Mouse (Mus musculus) intestine, postnatal 0 days (tissue): ENCODE data around the gene Ppl. TPM values are rescaled to one million over a fixed set of nuclear protein-coding genes. Genes with fewer than 3 reads are reported as not detected.

Experiments
- ATAC-seq: fragments of 200-750 bp; cut with Nextera tagmentation; 2 replicates; pipeline ENCODE4 v1.8.0; 2017; ENCODE audit warnings: mild to moderate bottlenecking, moderate TSS enrichment, moderate library complexity
- H3K27ac ChIP-seq: fragments of 300-500 bp; sonication (generic); 2 replicates; pipeline ENCODE4 v1.5.1; 2014; ENCODE audit warnings: mild to moderate bottlenecking, low read depth, low read length, moderate library complexity
- H3K27me3 ChIP-seq: fragments of 300-500 bp; sonication (generic); replicated peaks from 2 replicates; pipeline ENCODE4 v1.6.1; 2014; ENCODE audit warnings: low read length, mixed read lengths; ENCODE audit not compliant: control insufficient read depth, insufficient read depth
- H3K36me3 ChIP-seq: fragments of 300-500 bp; sonication (generic); 2 replicates; pipeline ENCODE4 v1.6.1; 2014; ENCODE audit warnings: mild to moderate bottlenecking, moderate library complexity; ENCODE audit not compliant: control insufficient read depth, insufficient read depth
- H3K4me1 ChIP-seq: fragments of 300-500 bp; sonication (generic); replicated peaks from 2 replicates; pipeline ENCODE4 v1.6.1; 2014; ENCODE audit warnings: antibody characterized with exemption, low read length, mixed read lengths; ENCODE audit not compliant: control insufficient read depth, insufficient read depth
- H3K4me2 ChIP-seq: fragments of 300-500 bp; sonication (generic); replicated peaks from 2 replicates; pipeline ENCODE4 v1.6.1; 2014; ENCODE audit warnings: low read depth, mild to moderate bottlenecking, moderate library complexity
- H3K4me3 ChIP-seq: fragments of 300-500 bp; sonication (generic); 2 replicates; pipeline ENCODE4 v1.5.1; 2014; ENCODE audit warnings: low read depth, low read length
- H3K9ac ChIP-seq: fragments of 300-500 bp; sonication (generic); 2 replicates; pipeline ENCODE4 v1.6.1; 2014; ENCODE audit warnings: mild to moderate bottlenecking, low read depth, low read length
- H3K9me3 ChIP-seq: fragments of 300-500 bp; sonication (generic); 2 replicates; pipeline ENCODE4 v1.6.1; 2016; ENCODE audit warnings: mixed run types; ENCODE audit not compliant: control insufficient read depth
- CTCF ChIP-seq: sonication (generic); IDR thresholded peaks from 2 replicates; pipeline ENCODE4 v1.5.1; 2016; ENCODE audit warnings: low read depth, mild to moderate bottlenecking, control low read depth, antibody characterized with exemption, moderate library complexity
- WGBS: fragments of 180-500 bp; shearing (Covaris S2); extraction: QIAGEN DNeasy Blood & Tissue Kit; methylation state at CpG from one replicate; pipeline ENCODE4 v1.1.7; 2014; 5-methylcytosine and 5-hydroxymethylcytosine counted together
- polyA plus RNA-seq: library from polyadenylated mRNA; unstranded; fragments of >200 nt; fragmentation: Nextera tagmentation; extraction: Ambion mirVana; gene quantifications from 2 replicates; pipeline ENCODE4 v1.2.1, GENCODE M21; 2015

Gene Ppl
- polyA plus RNA-seq, 1 experiment from 2014 or later: 0.69 TPM

DNA sequence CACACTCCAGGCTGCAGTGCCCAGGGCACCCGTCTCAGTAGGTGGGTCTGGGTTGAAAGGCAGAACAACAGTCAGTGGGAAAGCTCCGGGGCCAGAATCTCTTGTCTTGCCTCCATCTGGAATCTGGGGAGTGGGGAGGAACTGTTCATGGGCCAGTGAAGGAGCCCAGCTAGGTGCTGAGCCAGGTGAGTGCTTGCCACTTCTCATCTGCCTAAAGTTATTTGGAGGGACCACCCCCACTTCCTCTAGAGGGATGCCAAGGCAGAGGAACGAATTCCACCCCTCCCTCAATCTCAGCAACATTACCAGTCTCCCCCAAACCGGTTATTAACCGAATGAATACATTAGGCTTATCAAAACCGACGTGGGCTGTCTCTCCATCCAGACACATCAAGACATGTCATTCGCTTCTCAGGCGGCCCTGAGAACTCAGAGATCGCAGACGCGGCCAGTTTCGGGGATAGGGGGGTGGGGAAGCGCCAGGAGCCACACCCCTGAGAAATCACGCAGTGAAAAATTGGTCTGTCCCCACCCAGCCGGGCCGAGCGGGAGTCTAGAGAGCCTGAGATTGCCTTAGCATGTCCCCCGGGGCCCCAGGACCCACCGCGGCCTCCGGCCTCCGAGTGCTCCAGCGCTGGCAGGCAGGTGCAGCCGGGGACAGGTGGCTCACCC is 834 bp downstream of the Ppl start:
- H3K4me2 ChIP-seq: peak overlapping the region; percentile 88
- peak overlapping the region; percentile 49 for H3K4me3 ChIP-seq
- no peak overlapping the region for H3K27ac ChIP-seq
- TF ChIP-seq CTCF: no peak
- peaks cover 5% of the 10 kb centered on the region for H3K4me1 ChIP-seq
- no peak for ATAC-seq
- peaks cover 21% of the 10 kb centered on the region for H3K27me3 ChIP-seq
- no peak overlapping the region for H3K9ac ChIP-seq
- H3K36me3 ChIP-seq: no peaks in the 10 kb centered on the region
- 4% methylated on average over 25 of the region's 25 CpGs for WGBS
- no peaks in the 10 kb centered on the region for H3K9me3 ChIP-seq

DNA sequence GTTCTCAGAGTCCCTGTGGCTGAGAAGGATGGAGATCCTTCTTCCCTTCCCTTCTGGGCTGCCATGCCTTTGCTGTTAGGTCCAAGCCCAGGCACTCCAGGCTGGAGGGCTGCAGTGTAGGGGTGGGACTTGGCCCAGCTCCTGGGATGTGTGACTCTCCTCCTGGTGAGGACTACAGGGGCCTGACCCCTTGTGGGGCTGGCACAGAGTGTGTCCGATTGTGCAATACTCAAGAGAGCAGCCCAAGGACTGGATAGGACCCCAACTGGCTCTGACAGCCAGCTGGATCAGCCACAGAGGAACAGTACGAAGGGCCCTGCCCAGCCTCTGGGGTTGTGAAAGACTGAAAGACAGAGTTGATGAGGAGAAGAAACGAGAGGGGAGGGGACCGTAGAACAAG is 1.5 kb downstream of the Ppl start:
- TF ChIP-seq CTCF: 0 out of 2 replicates have a peak, but pooled peaks have one; percentile 0
- H3K4me3 ChIP-seq: no peak overlapping the region
- H3K36me3 ChIP-seq: no peaks in the 10 kb centered on the region
- ATAC-seq: no peak
- H3K4me1 ChIP-seq: no peaks in the 10 kb centered on the region
- WGBS: 46% methylated on average over 4 of the region's 4 CpGs
- H3K9me3 ChIP-seq: no peaks in the 10 kb centered on the region
- peaks cover 21% of the 10 kb centered on the region for H3K27me3 ChIP-seq
- 0 out of 2 replicates have a peak overlapping the region, but pooled peaks have one; percentile 1 for H3K4me2 ChIP-seq
- no peak overlapping the region for H3K27ac ChIP-seq
- no peak overlapping the region for H3K9ac ChIP-seq

DNA sequence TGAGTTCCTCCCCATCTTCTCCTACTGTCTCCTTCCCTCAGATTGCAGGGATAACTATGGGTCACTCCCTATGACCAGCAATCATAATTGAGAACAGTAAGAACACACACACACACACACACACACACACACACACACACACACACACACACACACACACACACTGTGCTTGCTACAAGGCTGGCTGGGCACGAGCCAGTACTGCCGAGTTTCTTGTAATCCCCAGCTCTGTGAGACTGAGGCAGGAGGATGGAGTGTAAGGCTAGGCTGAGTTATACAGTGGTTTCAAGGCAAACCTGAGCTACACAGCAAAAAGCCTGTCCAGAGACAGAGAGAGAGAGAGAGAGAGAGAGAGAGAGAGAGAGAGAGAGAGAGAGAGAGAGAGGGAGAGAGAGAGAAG is 2.0 kb downstream of the Ppl start:
- Histone ChIP-seq H3K4me2 (no peak overlapping the region), H3K36me3 (no peaks in the 10 kb centered on the region), H3K27ac (no peak overlapping the region), H3K9ac (no peak overlapping the region), H3K9me3 (no peaks in the 10 kb centered on the region), H3K4me3 (no peak overlapping the region), H3K27me3 (peaks cover 21% of the 10 kb centered on the region), H3K4me1 (no peaks in the 10 kb centered on the region)
- 79% methylated on average over 2 of the region's 2 CpGs for WGBS
- no peak for ATAC-seq
- TF ChIP-seq CTCF: no peak

DNA sequence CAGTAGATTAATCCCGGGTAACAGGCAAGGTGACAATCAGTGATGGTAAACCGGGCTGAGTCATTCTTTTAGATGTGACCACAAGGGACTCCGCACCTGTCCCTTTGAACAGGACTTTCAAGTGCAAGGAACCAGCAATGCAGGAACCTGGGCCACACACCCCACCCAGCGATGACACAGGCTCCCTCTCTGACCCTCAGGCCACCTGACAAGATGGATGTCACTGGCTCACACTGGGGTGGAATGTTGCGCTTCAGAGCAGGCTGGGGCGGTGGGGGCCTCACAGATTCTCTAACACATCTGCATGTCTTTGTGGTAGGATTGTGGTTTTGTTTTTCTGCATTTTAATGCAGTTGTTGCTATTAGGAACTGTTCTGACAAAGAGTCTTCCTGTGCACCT is 8.7 kb downstream of the Ppl start:
- Histone ChIP-seq H3K36me3 (no peaks in the 10 kb centered on the region), H3K4me1 (no peaks in the 10 kb centered on the region), H3K9ac (no peak overlapping the region), H3K4me2 (no peak overlapping the region), H3K27ac (no peak overlapping the region), H3K9me3 (no peaks in the 10 kb centered on the region), H3K27me3 (no peaks in the 10 kb centered on the region), H3K4me3 (no peak overlapping the region)
- no peak for ATAC-seq
- TF ChIP-seq CTCF: no peak
- WGBS: 38% methylated on average over 6 of the region's 6 CpGs

DNA sequence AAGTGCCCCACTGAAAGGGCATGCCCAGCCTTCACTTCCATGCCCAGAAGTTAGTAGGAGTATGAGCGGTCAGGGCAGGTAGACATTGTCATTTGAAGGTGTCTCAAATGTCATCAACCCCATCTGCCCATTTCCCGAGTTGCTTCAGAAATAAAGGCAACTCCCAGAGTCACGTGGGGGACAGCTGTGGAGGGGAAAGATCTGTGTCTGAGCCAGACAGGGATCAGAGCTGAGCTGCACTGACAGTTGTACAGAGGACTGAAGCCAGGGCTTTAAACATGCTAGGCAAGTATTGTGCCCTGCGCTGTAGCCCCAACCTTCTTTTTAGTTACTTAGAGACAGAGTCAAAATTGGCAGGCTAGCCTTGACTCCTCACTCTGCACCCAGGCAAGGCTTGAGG is 12.4 kb downstream of the Ppl start:
- Histone ChIP-seq H3K27me3 (no peaks in the 10 kb centered on the region), H3K9ac (no peak overlapping the region), H3K9me3 (no peaks in the 10 kb centered on the region), H3K4me3 (no peak overlapping the region), H3K27ac (no peak overlapping the region), H3K4me2 (no peak overlapping the region), H3K4me1 (no peaks in the 10 kb centered on the region), H3K36me3 (no peaks in the 10 kb centered on the region)
- TF ChIP-seq CTCF: no peak
- whole genome bisulfite sequencing: 79% methylated on average over 4 of the region's 4 CpGs
- no peak for ATAC-seq

DNA sequence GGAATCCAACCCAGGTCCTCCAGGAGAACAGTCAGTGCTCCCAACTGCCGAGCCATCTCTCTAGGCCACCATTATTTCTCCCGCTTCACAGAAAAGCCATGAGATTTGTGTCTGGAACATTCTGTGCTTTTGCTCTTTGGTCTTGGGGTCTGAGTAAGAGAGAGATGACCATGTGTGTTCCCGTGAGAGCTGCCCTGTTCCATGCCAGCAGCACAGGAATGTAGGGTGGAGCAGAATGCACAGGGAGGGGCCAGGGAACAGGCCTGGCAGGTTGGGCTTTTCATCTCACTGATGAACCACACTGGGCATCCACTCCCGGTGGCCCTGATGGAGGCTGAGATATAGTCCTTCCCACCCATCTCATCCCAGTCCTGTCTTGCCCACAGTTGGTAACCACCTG is 12.8 kb downstream of the Ppl start:
- TF ChIP-seq CTCF: no peak
- Histone ChIP-seq H3K9ac (no peak overlapping the region), H3K4me2 (no peak overlapping the region), H3K27me3 (no peaks in the 10 kb centered on the region), H3K4me3 (no peak overlapping the region), H3K27ac (no peak overlapping the region), H3K36me3 (no peaks in the 10 kb centered on the region), H3K9me3 (no peaks in the 10 kb centered on the region), H3K4me1 (no peaks in the 10 kb centered on the region)
- no peak for ATAC-seq
- WGBS: 65% methylated on average over 4 of the region's 4 CpGs
